Mouse (Mus musculus): ENCODE measurements around the gene Frk. TPM values are rescaled to one million over a fixed set of nuclear protein-coding genes. Genes with fewer than 3 reads are reported as not detected.

Frk gene
- polyA plus RNA-seq, 1 experiment from 2014 or later, result 0.27 TPM

GRCm38 (mm10) chr10:34507807-34508206 lies 24.6 kb downstream of the Frk start:
- Histone ChIP-seq H3K9me3 (ENCODE audit: control insufficient read depth, low read length) (no peaks in the 10 kb centered on the region), H3K27me3 (ENCODE audit: control insufficient read depth, insufficient read depth, low read length) (no peaks in the 10 kb centered on the region), H3K9ac (replicated peaks; ENCODE audit: low read depth, low read length) (no peak overlapping the region), H3K27ac (ENCODE audit: low read depth, low read length) (no peak overlapping the region), H3K4me2 (ENCODE audit: low read depth, low read length) (no peak overlapping the region), H3K4me3 (ENCODE audit: low read depth, low read length) (no peak overlapping the region), H3K4me1 (ENCODE audit: control insufficient read depth, insufficient read depth, low read length) (no peaks in the 10 kb centered on the region), H3K36me3 (ENCODE audit: control insufficient read depth, insufficient read depth, low read length) (no peaks in the 10 kb centered on the region)
- ATAC-seq (ENCODE audit: low read depth), result no peak
- 48% methylated on average over 2 of the region's 2 CpGs for WGBS

GRCm38 (mm10) chr10:34508593-34508992 lies 25.4 kb downstream of the Frk start:
- Histone ChIP-seq H3K9me3 (ENCODE audit: control insufficient read depth, low read length) (no peaks in the 10 kb centered on the region), H3K4me2 (ENCODE audit: low read depth, low read length) (no peak overlapping the region), H3K9ac (replicated peaks; ENCODE audit: low read depth, low read length) (no peak overlapping the region), H3K4me1 (ENCODE audit: control insufficient read depth, insufficient read depth, low read length) (no peaks in the 10 kb centered on the region), H3K36me3 (ENCODE audit: control insufficient read depth, insufficient read depth, low read length) (no peaks in the 10 kb centered on the region), H3K27ac (ENCODE audit: low read depth, low read length) (no peak overlapping the region), H3K27me3 (ENCODE audit: control insufficient read depth, insufficient read depth, low read length) (no peaks in the 10 kb centered on the region), H3K4me3 (ENCODE audit: low read depth, low read length) (no peak overlapping the region)
- no peak for ATAC-seq (ENCODE audit: low read depth)
- 71% methylated on average over 1 of the region's 1 CpGs for WGBS

- H3K36me3 ChIP-seq (ENCODE audit: control insufficient read depth, insufficient read depth, low read length), result no peaks in the 10 kb centered on the region
- H3K27ac ChIP-seq (ENCODE audit: low read depth, low read length), result no peak overlapping the region
- no peaks in the 10 kb centered on the region for H3K27me3 ChIP-seq (ENCODE audit: control insufficient read depth, insufficient read depth, low read length)
- H3K9me3 ChIP-seq (ENCODE audit: control insufficient read depth, low read length), result no peaks in the 10 kb centered on the region
- WGBS, result 95% methylated on average over 2 of the region's 2 CpGs
- no peaks in the 10 kb centered on the region for H3K4me1 ChIP-seq (ENCODE audit: control insufficient read depth, insufficient read depth, low read length)
- H3K4me3 ChIP-seq (ENCODE audit: low read depth, low read length), result no peak overlapping the region
- ATAC-seq (ENCODE audit: low read depth), result no peak
- no peak overlapping the region for H3K4me2 ChIP-seq (ENCODE audit: low read depth, low read length)
- H3K9ac ChIP-seq (replicated peaks; ENCODE audit: low read depth, low read length), result no peak overlapping the region
These were observed 26.1 kb downstream of the Frk start for GRCm38 (mm10) chr10:34509256-34509655.

GRCm38 (mm10) chr10:34511192-34511591 lies 28.0 kb downstream of the Frk start:
- no peaks in the 10 kb centered on the region for H3K36me3 ChIP-seq (ENCODE audit: control insufficient read depth, insufficient read depth, low read length)
- WGBS, result 55% methylated on average over 3 of the region's 3 CpGs
- H3K4me1 ChIP-seq (ENCODE audit: control insufficient read depth, insufficient read depth, low read length), result no peaks in the 10 kb centered on the region
- no peak for ATAC-seq (ENCODE audit: low read depth)
- no peak overlapping the region for H3K27ac ChIP-seq (ENCODE audit: low read depth, low read length)
- no peaks in the 10 kb centered on the region for H3K27me3 ChIP-seq (ENCODE audit: control insufficient read depth, insufficient read depth, low read length)
- no peak overlapping the region for H3K4me2 ChIP-seq (ENCODE audit: low read depth, low read length)
- no peak overlapping the region for H3K9ac ChIP-seq (replicated peaks; ENCODE audit: low read depth, low read length)
- no peak overlapping the region for H3K4me3 ChIP-seq (ENCODE audit: low read depth, low read length)
- no peaks in the 10 kb centered on the region for H3K9me3 ChIP-seq (ENCODE audit: control insufficient read depth, low read length)

GRCm38 (mm10) chr10:34512551-34512950 lies 29.4 kb downstream of the Frk start:
- Histone ChIP-seq H3K27ac (ENCODE audit: low read depth, low read length) (no peak overlapping the region), H3K9ac (replicated peaks; ENCODE audit: low read depth, low read length) (no peak overlapping the region), H3K9me3 (ENCODE audit: control insufficient read depth, low read length) (no peaks in the 10 kb centered on the region), H3K4me2 (ENCODE audit: low read depth, low read length) (no peak overlapping the region), H3K36me3 (ENCODE audit: control insufficient read depth, insufficient read depth, low read length) (no peaks in the 10 kb centered on the region), H3K4me1 (ENCODE audit: control insufficient read depth, insufficient read depth, low read length) (no peaks in the 10 kb centered on the region), H3K27me3 (ENCODE audit: control insufficient read depth, insufficient read depth, low read length) (no peaks in the 10 kb centered on the region), H3K4me3 (ENCODE audit: low read depth, low read length) (no peak overlapping the region)
- WGBS, result 44% methylated on average over 4 of the region's 4 CpGs
- ATAC-seq (ENCODE audit: low read depth), result no peak

GRCm38 (mm10) chr10:34525598-34525997 lies 42.4 kb downstream of the Frk start:
- Histone ChIP-seq H3K27me3 (ENCODE audit: control insufficient read depth, insufficient read depth, low read length) (no peaks in the 10 kb centered on the region), H3K9me3 (ENCODE audit: control insufficient read depth, low read length) (no peaks in the 10 kb centered on the region), H3K36me3 (ENCODE audit: control insufficient read depth, insufficient read depth, low read length) (no peaks in the 10 kb centered on the region), H3K27ac (ENCODE audit: low read depth, low read length) (no peak overlapping the region), H3K4me1 (ENCODE audit: control insufficient read depth, insufficient read depth, low read length) (no peaks in the 10 kb centered on the region), H3K4me3 (ENCODE audit: low read depth, low read length) (no peak overlapping the region), H3K9ac (replicated peaks; ENCODE audit: low read depth, low read length) (no peak overlapping the region), H3K4me2 (ENCODE audit: low read depth, low read length) (no peak overlapping the region)
- ATAC-seq (ENCODE audit: low read depth), result no peak
- WGBS, result 98% methylated on average over 1 of the region's 1 CpGs

GRCm38 (mm10) chr10:34531766-34532165 lies 48.6 kb downstream of the Frk start:
- Histone ChIP-seq H3K9ac (replicated peaks; ENCODE audit: low read depth, low read length) (no peak overlapping the region), H3K9me3 (ENCODE audit: control insufficient read depth, low read length) (no peaks in the 10 kb centered on the region), H3K4me3 (ENCODE audit: low read depth, low read length) (no peak overlapping the region), H3K4me1 (ENCODE audit: control insufficient read depth, insufficient read depth, low read length) (no peaks in the 10 kb centered on the region), H3K36me3 (ENCODE audit: control insufficient read depth, insufficient read depth, low read length) (no peaks in the 10 kb centered on the region), H3K27me3 (ENCODE audit: control insufficient read depth, insufficient read depth, low read length) (no peaks in the 10 kb centered on the region), H3K27ac (ENCODE audit: low read depth, low read length) (no peak overlapping the region), H3K4me2 (ENCODE audit: low read depth, low read length) (no peak overlapping the region)
- 80% methylated on average over 1 of the region's 1 CpGs for WGBS
- ATAC-seq (ENCODE audit: low read depth), result no peak

GRCm38 (mm10) chr10:34532507-34532906 lies 49.3 kb downstream of the Frk start:
- no peak for ATAC-seq (ENCODE audit: low read depth)
- H3K4me3 ChIP-seq (ENCODE audit: low read depth, low read length), result no peak overlapping the region
- H3K4me1 ChIP-seq (ENCODE audit: control insufficient read depth, insufficient read depth, low read length), result no peaks in the 10 kb centered on the region
- no peak overlapping the region for H3K9ac ChIP-seq (replicated peaks; ENCODE audit: low read depth, low read length)
- H3K36me3 ChIP-seq (ENCODE audit: control insufficient read depth, insufficient read depth, low read length), result no peaks in the 10 kb centered on the region
- H3K27me3 ChIP-seq (ENCODE audit: control insufficient read depth, insufficient read depth, low read length), result no peaks in the 10 kb centered on the region
- H3K27ac ChIP-seq (ENCODE audit: low read depth, low read length), result no peak overlapping the region
- H3K4me2 ChIP-seq (ENCODE audit: low read depth, low read length), result no peak overlapping the region
- no peaks in the 10 kb centered on the region for H3K9me3 ChIP-seq (ENCODE audit: control insufficient read depth, low read length)
- WGBS, result 83% methylated on average over 1 of the region's 1 CpGs

- no peak overlapping the region for H3K4me3 ChIP-seq (ENCODE audit: low read depth, low read length)
- no peaks in the 10 kb centered on the region for H3K36me3 ChIP-seq (ENCODE audit: control insufficient read depth, insufficient read depth, low read length)
- H3K27me3 ChIP-seq (ENCODE audit: control insufficient read depth, insufficient read depth, low read length), result no peaks in the 10 kb centered on the region
- ATAC-seq (ENCODE audit: low read depth), result no peak
- H3K27ac ChIP-seq (ENCODE audit: low read depth, low read length), result no peak overlapping the region
- WGBS, result 83% methylated on average over 2 of the region's 2 CpGs
- no peak overlapping the region for H3K4me2 ChIP-seq (ENCODE audit: low read depth, low read length)
- no peaks in the 10 kb centered on the region for H3K9me3 ChIP-seq (ENCODE audit: control insufficient read depth, low read length)
- no peaks in the 10 kb centered on the region for H3K4me1 ChIP-seq (ENCODE audit: control insufficient read depth, insufficient read depth, low read length)
- H3K9ac ChIP-seq (replicated peaks; ENCODE audit: low read depth, low read length), result no peak overlapping the region
These were observed 57.5 kb downstream of the Frk start for GRCm38 (mm10) chr10:34540687-34541086.

All from neural tube, embryonic 14.5 days (tissue).